Mouse (Mus musculus) MEL (cell line): Measurements from ENCODE around the gene Itpr1.

Source experiments
- CTCF ChIP-seq, 3 experiments: IDR thresholded peaks in 2 of 3; conservative IDR thresholded peaks in 1 of 3; 2 replicates each; pipeline ENCODE4 v1.5.1; 2011 to 2012; ENCODE audit warnings: low read length in 3 of 3, low read depth in 2 of 3, mild to moderate bottlenecking in 2 of 3, improper control_type of control experiment in 1 of 3, inconsistent platforms in 1 of 3, mixed read lengths in 1 of 3, moderate library complexity in 1 of 3; ENCODE audit not compliant: control insufficient read depth in 1 of 3, insufficient read depth in 1 of 3, poor library complexity in 1 of 3, severe bottlenecking in 1 of 3
- ELF1 ChIP-seq: IDR thresholded peaks from 2 replicates; pipeline ENCODE4 v1.6.1; 2014; ENCODE audit warnings: low read depth, mild to moderate bottlenecking, inconsistent platforms, low read length, improper control_type of control experiment, moderate library complexity
- EP300 ChIP-seq, 2 experiments: IDR thresholded peaks; 2 replicates each; pipeline ENCODE4 v1.6.1; 2011; ENCODE audit warnings: improper control_type of control experiment in 2 of 2, low read length in 2 of 2, low read depth in 1 of 2, mild to moderate bottlenecking in 1 of 2
- MAX ChIP-seq: IDR thresholded peaks from 2 replicates; pipeline ENCODE4 v1.6.1; 2011; ENCODE audit warnings: low read length, improper control_type of control experiment
- MYC ChIP-seq: IDR thresholded peaks from 2 replicates; pipeline ENCODE4 v1.6.1; 2011; ENCODE audit warnings: low read depth, mild to moderate bottlenecking, low read length, improper control_type of control experiment, moderate library complexity
- POLR2AphosphoS5 ChIP-seq: IDR thresholded peaks from 2 replicates; pipeline ENCODE4 v1.6.1; 2012; ENCODE audit warnings: low read depth, borderline replicate concordance, mild to moderate bottlenecking, inconsistent platforms, low read length, moderate library complexity, mixed read lengths
- RAD21 ChIP-seq: IDR thresholded peaks from 2 replicates; pipeline ENCODE4 v1.6.1; 2011; ENCODE audit warnings: mild to moderate bottlenecking, low read depth, low read length, improper control_type of control experiment
- SIN3A ChIP-seq: IDR thresholded peaks from 2 replicates; pipeline ENCODE4 v1.6.1; 2012; ENCODE audit warnings: low read length, improper control_type of control experiment, inconsistent platforms
- SMC3 ChIP-seq: IDR thresholded peaks from 2 replicates; pipeline ENCODE4 v1.6.1; 2011; ENCODE audit warnings: low read depth, low read length, improper control_type of control experiment
- UBTF ChIP-seq: IDR thresholded peaks from 2 replicates; pipeline ENCODE4 v1.6.1; 2012; ENCODE audit warnings: low read depth, mild to moderate bottlenecking, inconsistent platforms, low read length, improper control_type of control experiment, moderate library complexity, borderline replicate concordance; ENCODE audit not compliant: insufficient read depth
- ZC3H11A ChIP-seq: IDR thresholded peaks from 2 replicates; pipeline ENCODE4 v1.6.1; 2012; ENCODE audit warnings: low read depth, mild to moderate bottlenecking, inconsistent platforms, low read length, improper control_type of control experiment
- ZMIZ1 ChIP-seq: IDR thresholded peaks from 2 replicates; pipeline ENCODE4 v1.6.1; 2012; ENCODE audit warnings: low read depth, mild to moderate bottlenecking, inconsistent platforms, low read length, improper control_type of control experiment, moderate library complexity
- ZNF384 ChIP-seq: IDR thresholded peaks from 2 replicates; pipeline ENCODE4 v1.6.1; 2012; ENCODE audit warnings: low read depth, mild to moderate bottlenecking, inconsistent platforms, low read length, improper control_type of control experiment

DNA sequence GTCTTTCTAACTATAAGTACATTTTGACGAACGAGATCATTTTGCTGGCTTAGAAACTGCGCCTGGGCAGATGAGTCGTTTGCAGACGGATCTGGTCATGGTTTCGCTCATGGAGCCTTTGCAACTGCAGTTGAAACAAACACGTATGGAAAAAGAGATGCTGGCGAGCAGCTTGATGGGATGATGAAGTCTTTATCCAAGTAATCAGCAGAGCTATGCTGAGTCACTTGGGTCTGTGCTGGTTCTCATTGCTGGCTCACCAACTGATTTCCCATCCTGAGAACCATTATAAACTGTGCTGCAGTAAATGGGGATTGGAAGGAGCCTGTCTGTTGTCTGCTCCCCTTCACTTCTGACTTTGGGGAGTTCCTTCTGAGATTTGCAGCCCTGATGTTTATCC, 31.7 kb downstream of the Itpr1 start:
- TF ChIP-seq CTCF (IDR thresholded peaks at IDR 0.05 in 2 of 3, conservative IDR thresholded peaks at IDR 0.05 in 1 of 3; ENCODE audit: control insufficient read depth in 1 of 3, insufficient read depth in 1 of 3, low read depth in 2 of 3, low read length in 3 of 3, poor library complexity in 1 of 3, severe bottlenecking in 1 of 3) = no peak
- TF ChIP-seq MYC = no peak
- TF ChIP-seq ZNF384 = no peak
- TF ChIP-seq ELF1 = no peak
- TF ChIP-seq ZMIZ1 = no peak
- TF ChIP-seq UBTF = no peak
- no peak for TF ChIP-seq ZC3H11A
- no peak for TF ChIP-seq SMC3
- TF ChIP-seq RAD21 = no peak
- no peak for TF ChIP-seq POLR2AphosphoS5
- TF ChIP-seq SIN3A = no peak
- no peak for TF ChIP-seq MAX
- no peak for TF ChIP-seq EP300 (IDR thresholded peaks at IDR 0.05; ENCODE audit: low read depth in 1 of 2, low read length in 2 of 2)
